Mouse (Mus musculus) neural tube, embryonic 15.5 days (tissue): Measurements from ENCODE around the gene Gal3st4. TPM values are rescaled to one million over a fixed set of nuclear protein-coding genes. Genes with fewer than 3 reads are reported as not detected.

Experiments used
- ATAC-seq: fragments of 200-750 bp; cut with Nextera tagmentation; 2 replicates; pipeline ENCODE4 v1.8.0; 2017; ENCODE audit warnings: mild to moderate bottlenecking, moderate TSS enrichment, moderate library complexity; ENCODE audit not compliant: low FRiP score
- H3K27ac ChIP-seq: fragments of 300-500 bp; sonication (generic); replicated peaks from 2 replicates; pipeline ENCODE4 v1.5.1; 2015; ENCODE audit warnings: mild to moderate bottlenecking, inconsistent platforms
- H3K27me3 ChIP-seq: fragments of 300-500 bp; sonication (generic); replicated peaks from 2 replicates; pipeline ENCODE4 v1.6.1; 2015; ENCODE audit warnings: inconsistent platforms
- H3K36me3 ChIP-seq: fragments of 300-500 bp; sonication (generic); 2 replicates; pipeline ENCODE4 v1.6.1; 2015; ENCODE audit warnings: inconsistent platforms
- H3K4me1 ChIP-seq: fragments of 300-500 bp; sonication (generic); 2 replicates; pipeline ENCODE4 v1.6.1; 2015; ENCODE audit warnings: inconsistent platforms
- H3K4me2 ChIP-seq: fragments of 300-500 bp; sonication (generic); 2 replicates; pipeline ENCODE4 v1.6.1; 2015; ENCODE audit warnings: inconsistent platforms, mild to moderate bottlenecking, moderate library complexity
- H3K4me3 ChIP-seq: fragments of 300-500 bp; sonication (generic); replicated peaks from 2 replicates; pipeline ENCODE4 v1.5.1; 2015; ENCODE audit warnings: mild to moderate bottlenecking, inconsistent platforms
- H3K9ac ChIP-seq: fragments of 300-500 bp; sonication (generic); replicated peaks from 2 replicates; pipeline ENCODE4 v1.6.1; 2015; ENCODE audit warnings: mild to moderate bottlenecking, inconsistent platforms
- H3K9me3 ChIP-seq: fragments of 300-500 bp; sonication (generic); replicated peaks from 2 replicates; pipeline ENCODE4 v1.6.1; 2016; ENCODE audit warnings: inconsistent platforms
- WGBS: fragments of 180-500 bp; shearing (Covaris S2); methylation state at CpG from one replicate; pipeline ENCODE4 v1.1.7; 2015; ENCODE audit warnings: mixed read lengths; 5-methylcytosine and 5-hydroxymethylcytosine counted together
- polyA plus RNA-seq: library from polyadenylated mRNA; unstranded; fragments of >200 nt; fragmentation: Nextera tagmentation; extraction: Ambion mirVana; gene quantifications from 2 replicates; pipeline ENCODE4 v1.2.1, GENCODE M21; 2015

Gene Gal3st4
- polyA plus RNA-seq, result 3.2 and 3.6 TPM in 2 replicates

DNA sequence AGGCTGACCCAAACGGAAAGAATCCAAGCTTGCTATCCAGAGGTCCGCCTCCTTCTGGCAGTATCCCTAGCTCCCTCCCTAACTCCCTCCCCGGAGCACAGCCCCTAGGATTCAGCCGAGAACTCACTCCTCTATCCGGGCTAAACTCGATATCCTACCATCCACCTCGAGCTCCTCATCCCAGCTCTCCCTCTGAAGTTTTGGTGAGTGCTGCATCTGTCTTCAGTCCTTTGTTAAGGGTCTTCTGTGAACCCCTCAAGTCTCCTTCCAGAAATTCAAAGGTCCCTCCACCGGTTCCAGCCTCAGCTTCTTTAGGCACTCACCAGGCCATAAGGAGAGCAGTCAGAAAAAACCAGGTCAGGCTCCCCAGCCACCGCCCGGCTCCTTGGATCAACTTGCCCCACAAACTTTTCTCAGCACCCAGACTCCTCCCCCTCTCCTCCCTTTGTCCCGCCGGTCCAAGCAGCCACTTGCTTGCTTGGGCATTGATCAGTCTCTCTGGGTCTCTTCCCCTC, at the start of gene Gal3st4:
Gal3st4 (minus strand) TSS at position 432 of the 515 bp plus-strand sequence.
- H3K36me3 ChIP-seq, result peaks cover 15% of the 10 kb centered on the region
- 2% methylated on average over 12 of the region's 12 CpGs for WGBS
- H3K4me1 ChIP-seq, result peaks cover 39% of the 10 kb centered on the region
- peak within 1 kb of the TSS; percentile 1; the same call in 1 of the 2 replicates for H3K27ac ChIP-seq
- no peak within 1 kb of the TSS; the same call in 1 of the 2 replicates for H3K9ac ChIP-seq
- peak within 1 kb of the TSS; percentile 22 for H3K4me2 ChIP-seq
- no peak for ATAC-seq
- no peaks in the 10 kb centered on the region for H3K9me3 ChIP-seq
- no peaks in the 10 kb centered on the region for H3K27me3 ChIP-seq
- peak within 1 kb of the TSS; percentile 0; the same call in 1 of the 2 replicates for H3K4me3 ChIP-seq

DNA sequence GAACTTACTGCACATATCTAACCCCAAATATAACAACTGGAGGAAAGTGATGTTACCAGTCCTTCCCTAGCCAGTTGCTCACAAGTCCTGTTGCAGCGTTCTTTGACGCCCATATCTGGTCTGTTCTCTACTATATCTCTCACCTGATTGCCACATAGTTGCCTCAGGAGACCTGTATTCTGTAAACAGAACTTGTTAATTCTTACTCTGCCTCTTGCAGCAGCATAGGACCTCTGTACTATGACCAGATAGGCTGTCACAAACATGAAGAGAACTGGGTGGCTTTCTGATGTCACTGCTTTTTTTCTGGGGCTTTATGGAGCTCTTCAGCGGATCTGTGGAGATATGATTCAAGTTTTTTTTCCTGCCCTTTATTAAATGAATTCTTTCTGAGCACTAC, 40.2 kb upstream of the Gal3st4 start:
- Histone ChIP-seq H3K4me1 (no peaks in the 10 kb centered on the region), H3K9ac (no peak overlapping the region), H3K4me2 (no peak overlapping the region), H3K4me3 (no peak overlapping the region), H3K9me3 (no peaks in the 10 kb centered on the region), H3K36me3 (no peaks in the 10 kb centered on the region), H3K27me3 (no peaks in the 10 kb centered on the region), H3K27ac (no peak overlapping the region)
- 93% methylated on average over 3 of the region's 3 CpGs for WGBS
- no peak for ATAC-seq

DNA sequence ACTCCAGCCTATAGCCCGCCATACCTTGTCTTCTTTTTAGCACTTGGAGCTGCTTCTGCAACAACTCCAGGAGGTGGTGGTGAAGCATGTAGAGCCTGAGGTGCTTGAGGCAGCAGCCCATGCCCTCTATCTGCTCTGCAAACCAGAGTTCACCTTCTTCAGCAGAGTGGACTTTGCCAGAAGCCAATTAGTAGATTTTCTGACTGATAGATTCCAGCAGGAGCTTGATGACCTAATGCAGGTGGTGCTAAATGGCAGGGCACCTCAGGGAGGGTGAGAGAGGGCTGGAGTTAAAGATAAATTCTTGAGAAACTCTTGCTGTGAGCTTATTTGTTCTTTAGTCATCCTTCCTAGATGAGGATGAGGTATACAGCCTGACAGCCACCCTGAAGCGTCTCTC, 27.0 kb upstream of the Gal3st4 start:
- Histone ChIP-seq H3K36me3 (peaks cover 21% of the 10 kb centered on the region; the same call in 1 of the 2 replicates), H3K4me2 (no peak overlapping the region), H3K9me3 (no peaks in the 10 kb centered on the region), H3K27ac (no peak overlapping the region), H3K4me3 (no peak overlapping the region), H3K4me1 (no peaks in the 10 kb centered on the region), H3K9ac (no peak overlapping the region), H3K27me3 (no peaks in the 10 kb centered on the region)
- 89% methylated on average over 2 of the region's 2 CpGs for WGBS
- ATAC-seq, result no peak

DNA sequence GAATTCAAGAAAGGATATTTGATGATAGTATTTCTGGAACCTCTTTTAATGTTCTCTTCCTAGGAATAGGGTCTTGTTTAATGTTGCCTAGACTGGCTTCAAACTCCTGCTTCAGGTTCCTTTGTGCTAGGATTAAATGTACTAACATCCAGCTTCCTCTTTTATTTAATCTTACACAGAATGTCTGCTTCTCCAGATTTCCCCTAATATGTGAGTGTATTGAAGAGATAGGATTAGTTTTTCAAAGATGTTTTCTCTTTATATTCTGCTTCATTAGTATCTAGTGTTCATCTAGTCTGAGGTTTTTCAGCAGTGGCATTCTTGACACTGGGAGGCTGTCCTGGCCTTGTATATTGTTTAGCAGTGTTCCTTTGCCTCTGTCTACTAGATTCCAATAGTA, 21.5 kb upstream of the Gal3st4 start:
- Histone ChIP-seq H3K4me2 (no peak overlapping the region), H3K9me3 (no peaks in the 10 kb centered on the region), H3K27ac (no peak overlapping the region), H3K27me3 (no peaks in the 10 kb centered on the region), H3K36me3 (peaks cover 3% of the 10 kb centered on the region; the same call in 1 of the 2 replicates), H3K4me3 (no peak overlapping the region), H3K4me1 (no peaks in the 10 kb centered on the region), H3K9ac (no peak overlapping the region)
- ATAC-seq, result no peak

DNA sequence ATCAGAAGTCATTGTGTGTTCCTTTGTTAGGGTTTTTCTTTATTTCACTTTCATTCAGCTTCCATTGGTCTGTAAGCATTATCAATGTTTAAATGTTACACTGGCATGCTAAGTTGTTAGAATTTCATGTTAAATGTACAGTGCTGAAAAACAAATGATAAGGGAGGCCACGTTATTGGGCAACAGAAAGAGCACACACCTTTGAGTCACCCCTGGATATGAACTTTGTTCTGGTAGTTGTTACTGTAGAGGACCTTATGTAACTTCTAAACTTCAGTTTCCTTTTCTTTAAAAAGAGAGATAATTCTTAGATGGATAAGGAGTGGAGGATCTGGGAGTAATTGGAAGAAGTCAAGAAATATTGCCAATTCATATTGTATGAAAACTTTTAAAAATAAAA, 19.0 kb upstream of the Gal3st4 start:
- no peak overlapping the region for H3K4me3 ChIP-seq
- H3K4me1 ChIP-seq, result no peaks in the 10 kb centered on the region
- H3K27me3 ChIP-seq, result no peaks in the 10 kb centered on the region
- H3K4me2 ChIP-seq, result no peak overlapping the region
- no peak for ATAC-seq
- H3K9ac ChIP-seq, result no peak overlapping the region
- H3K9me3 ChIP-seq, result no peaks in the 10 kb centered on the region
- peaks cover 3% of the 10 kb centered on the region; the same call in 1 of the 2 replicates for H3K36me3 ChIP-seq
- no peak overlapping the region for H3K27ac ChIP-seq
- 91% methylated on average over 1 of the region's 1 CpGs for WGBS

DNA sequence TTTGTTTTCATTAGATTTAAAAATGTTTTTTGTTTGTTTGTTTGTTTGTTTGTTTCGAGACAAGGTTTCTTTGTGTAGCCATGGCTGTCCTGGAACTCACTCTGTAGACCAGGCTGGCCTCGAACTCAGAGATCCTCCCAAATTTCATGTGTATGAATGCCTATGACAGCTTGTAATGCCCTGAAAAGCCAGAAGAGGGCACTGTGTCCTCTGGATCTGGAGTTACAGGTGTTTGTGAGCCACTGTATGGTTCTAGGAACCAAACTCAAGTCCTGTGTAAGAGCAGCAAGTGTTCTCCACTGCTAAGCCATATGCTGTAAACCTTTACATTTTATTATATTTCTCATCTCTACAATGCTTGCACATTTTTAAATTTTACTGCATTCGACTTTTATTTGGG, 15.2 kb upstream of the Gal3st4 start:
- no peak overlapping the region for H3K27ac ChIP-seq
- H3K36me3 ChIP-seq, result peaks cover 3% of the 10 kb centered on the region; the same call in 1 of the 2 replicates
- no peaks in the 10 kb centered on the region for H3K4me1 ChIP-seq
- H3K4me2 ChIP-seq, result no peak overlapping the region
- no peak for ATAC-seq
- no peaks in the 10 kb centered on the region for H3K9me3 ChIP-seq
- no peak overlapping the region for H3K9ac ChIP-seq
- no peaks in the 10 kb centered on the region for H3K27me3 ChIP-seq
- no peak overlapping the region for H3K4me3 ChIP-seq
- WGBS, result 76% methylated on average over 3 of the region's 3 CpGs

DNA sequence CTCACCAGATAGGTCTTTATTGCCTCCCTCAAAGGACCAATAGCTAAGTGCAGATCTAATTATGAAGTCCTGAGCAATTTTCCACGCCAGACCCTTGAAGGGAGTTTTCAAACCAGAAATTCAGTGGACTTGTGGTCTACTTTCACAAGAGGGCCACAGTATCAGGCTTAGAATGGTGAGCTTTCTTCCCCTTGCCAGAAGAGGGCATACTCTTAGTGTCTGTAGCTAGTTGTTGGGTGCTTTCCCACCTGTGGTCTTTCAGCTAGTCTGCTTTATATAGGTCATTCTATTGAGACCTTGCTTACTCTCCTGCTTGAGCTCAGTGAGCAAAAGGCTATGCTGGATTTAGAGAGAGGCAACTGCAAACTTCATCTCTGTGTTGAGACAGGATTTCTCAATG, 10.9 kb upstream of the Gal3st4 start:
- no peaks in the 10 kb centered on the region for H3K27me3 ChIP-seq
- ATAC-seq, result no peak
- 59% methylated on average over 1 of the region's 1 CpGs for WGBS
- H3K9ac ChIP-seq, result no peak overlapping the region
- H3K4me1 ChIP-seq, result peaks cover 11% of the 10 kb centered on the region
- H3K27ac ChIP-seq, result no peak overlapping the region
- no peak overlapping the region for H3K4me3 ChIP-seq
- no peak overlapping the region for H3K4me2 ChIP-seq
- no peaks in the 10 kb centered on the region for H3K9me3 ChIP-seq
- H3K36me3 ChIP-seq, result no peaks in the 10 kb centered on the region

DNA sequence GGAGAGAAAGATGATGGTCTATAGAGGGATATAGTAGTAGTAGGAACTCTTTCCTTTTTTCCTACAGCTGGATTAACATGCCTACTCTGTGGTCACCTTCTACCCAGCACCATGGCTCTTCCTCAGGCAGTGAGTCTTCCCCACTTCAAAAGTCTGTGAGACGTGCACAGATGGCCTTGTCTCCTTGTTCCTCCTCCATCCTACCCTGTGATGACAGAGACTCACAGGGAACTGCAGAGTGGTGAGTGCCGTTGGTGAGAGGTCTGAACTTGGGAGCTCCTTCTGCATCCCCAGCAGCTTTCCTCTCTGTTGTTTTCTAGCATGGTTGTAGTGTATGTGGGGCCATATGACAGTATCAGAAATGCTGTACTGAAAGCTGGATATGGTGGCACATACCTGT, 9.2 kb upstream of the Gal3st4 start:
- H3K27me3 ChIP-seq, result no peaks in the 10 kb centered on the region
- no peak overlapping the region for H3K4me3 ChIP-seq
- H3K4me1 ChIP-seq, result peaks cover 28% of the 10 kb centered on the region
- no peak for ATAC-seq
- H3K36me3 ChIP-seq, result peaks cover 5% of the 10 kb centered on the region
- H3K4me2 ChIP-seq, result no peak overlapping the region
- H3K9ac ChIP-seq, result no peak overlapping the region
- 82% methylated on average over 2 of the region's 2 CpGs for WGBS
- H3K27ac ChIP-seq, result no peak overlapping the region
- H3K9me3 ChIP-seq, result no peaks in the 10 kb centered on the region

DNA sequence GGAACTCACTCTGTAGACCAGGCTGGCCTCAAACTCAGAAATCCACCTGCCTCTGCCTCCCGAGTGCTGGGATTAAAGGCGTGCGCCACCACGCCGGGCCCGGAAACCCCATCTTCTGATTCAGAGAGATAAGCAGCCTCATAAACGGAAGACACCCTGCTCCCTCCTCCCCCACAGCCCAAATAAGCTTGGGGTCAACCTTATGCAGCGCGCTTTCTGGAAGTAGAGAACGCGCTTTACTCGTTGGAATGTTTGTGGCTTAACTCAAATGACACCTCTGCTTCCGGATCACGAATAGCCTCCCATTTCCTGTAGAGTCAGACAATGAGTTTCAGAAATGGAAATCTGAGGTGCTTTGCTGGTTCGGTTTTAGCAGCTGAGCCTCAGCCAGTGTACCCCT, 8.2 kb upstream of the Gal3st4 start:
- Histone ChIP-seq H3K27ac (no peak overlapping the region), H3K4me1 (peaks cover 38% of the 10 kb centered on the region), H3K27me3 (no peaks in the 10 kb centered on the region), H3K9me3 (no peaks in the 10 kb centered on the region), H3K36me3 (peaks cover 7% of the 10 kb centered on the region), H3K4me3 (peak overlapping the region; percentile 61), H3K4me2 (peak overlapping the region; percentile 78), H3K9ac (no peak overlapping the region)
- 93% methylated on average over 15 of the region's 15 CpGs for whole genome bisulfite sequencing
- no peak for ATAC-seq

DNA sequence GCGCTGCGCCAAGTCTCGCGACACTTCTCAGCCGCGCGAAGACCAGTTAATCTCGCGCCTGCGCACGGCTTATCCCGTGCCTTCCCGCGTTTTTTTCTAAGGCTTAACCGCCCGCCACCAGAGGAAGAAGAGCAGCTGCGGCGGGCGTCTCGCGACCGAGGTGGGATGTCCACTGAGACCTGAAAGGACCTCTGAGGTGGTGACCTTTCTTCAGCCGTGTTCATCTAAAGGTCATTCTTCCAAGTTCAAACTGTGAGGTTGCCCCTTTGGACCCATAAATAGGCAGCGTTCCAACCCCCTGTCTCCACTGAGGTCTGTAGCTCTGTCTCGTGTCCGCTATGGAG, 7.8 kb upstream of the Gal3st4 start:
- peaks cover 42% of the 10 kb centered on the region for H3K4me1 ChIP-seq
- peak overlapping the region; percentile 78 for H3K4me2 ChIP-seq
- no peak for ATAC-seq
- H3K4me3 ChIP-seq, result peak overlapping the region; percentile 61
- WGBS, result 21% methylated on average over 26 of the region's 26 CpGs
- H3K9me3 ChIP-seq, result no peaks in the 10 kb centered on the region
- no peak overlapping the region; the same call in 1 of the 2 replicates for H3K9ac ChIP-seq
- peak overlapping the region; percentile 58 for H3K27ac ChIP-seq
- H3K36me3 ChIP-seq, result peaks cover 7% of the 10 kb centered on the region
- H3K27me3 ChIP-seq, result no peaks in the 10 kb centered on the region

DNA sequence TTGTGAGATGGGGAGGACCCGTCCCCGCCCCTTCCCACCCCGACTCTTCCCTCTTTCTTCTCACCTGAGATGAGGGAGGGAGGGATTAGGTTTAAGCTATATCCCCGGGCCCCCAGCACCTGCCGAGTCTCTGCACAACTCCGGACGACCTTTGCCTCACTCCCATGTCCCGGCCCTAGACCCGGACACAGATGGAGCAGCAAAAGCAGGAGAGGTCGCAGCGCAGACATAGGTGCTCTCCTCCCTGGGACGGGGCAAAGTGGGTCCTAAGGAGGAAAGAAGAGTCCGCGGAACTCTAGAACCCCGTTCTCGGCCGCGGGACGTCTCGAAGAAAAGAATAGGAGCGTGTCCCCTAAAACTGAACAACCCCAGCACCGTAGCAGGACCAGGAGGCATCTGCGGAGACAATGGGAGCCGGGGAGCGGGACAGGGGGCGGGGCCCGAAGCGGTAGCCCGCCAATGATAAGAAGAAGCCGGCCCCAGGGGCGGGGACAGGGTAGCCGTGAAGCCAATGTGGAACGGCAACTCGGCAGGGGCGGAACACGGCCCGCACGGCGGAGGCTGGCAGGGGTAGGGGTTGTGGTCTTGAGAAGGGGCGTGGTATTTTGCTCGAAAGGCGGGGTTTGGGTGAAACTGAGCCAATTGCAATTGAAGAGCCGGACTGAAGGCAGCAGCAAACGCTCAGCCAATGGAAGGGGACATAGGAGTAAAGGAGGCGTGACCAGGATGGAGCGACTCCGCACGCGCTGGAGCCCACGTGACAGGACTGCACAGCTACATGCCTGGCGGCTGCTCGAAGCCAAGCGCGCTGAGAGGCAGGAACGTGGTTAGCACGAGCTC, 7.2 kb upstream of the Gal3st4 start, which contains the start of the genes Gm43720, Gpc2 and Stag3:
Gm43720 (minus strand) TSS at position 374 of the 840 bp plus-strand sequence.
Gpc2 (minus strand) TSS at position 421 of the 840 bp plus-strand sequence.
Stag3 (plus strand) TSS at position 656 of the 840 bp plus-strand sequence.
- Histone ChIP-seq H3K9me3 (no peaks in the 10 kb centered on the region), H3K27ac (peak within 1 kb of the TSS; percentile 81), H3K27me3 (no peaks in the 10 kb centered on the region), H3K4me1 (peaks cover 48% of the 10 kb centered on the region), H3K4me2 (peak within 1 kb of the TSS; percentile 78), H3K4me3 (peak within 1 kb of the TSS; percentile 61), H3K9ac (peak within 1 kb of the TSS; percentile 74), H3K36me3 (peaks cover 7% of the 10 kb centered on the region)
- WGBS, result under 1% methylated on average over 56 of the region's 56 CpGs
- peak; percentile 98 for ATAC-seq

DNA sequence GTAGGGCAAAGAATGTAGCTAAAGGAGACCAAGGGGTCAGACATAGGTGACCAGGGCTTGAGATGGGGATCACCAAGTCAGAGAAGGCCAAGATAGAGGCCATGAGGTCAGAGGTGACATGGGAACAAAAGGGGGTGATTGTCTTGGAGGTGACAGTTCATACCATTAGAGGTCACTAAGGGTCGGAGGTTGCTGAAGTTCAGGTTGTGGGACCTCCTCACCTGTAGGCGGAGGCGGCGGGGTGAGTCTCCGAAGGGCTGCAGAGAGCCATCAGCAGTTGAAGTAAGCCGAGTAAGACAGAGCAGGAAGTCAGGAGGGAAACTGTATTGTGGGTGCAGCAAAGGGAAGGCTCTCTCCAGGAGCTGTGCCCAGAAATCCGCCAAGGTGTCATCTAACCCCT, 5.4 kb upstream of the Gal3st4 start:
- no peaks in the 10 kb centered on the region for H3K27me3 ChIP-seq
- peaks cover 56% of the 10 kb centered on the region for H3K4me1 ChIP-seq
- H3K27ac ChIP-seq, result no peak overlapping the region
- peak overlapping the region; percentile 78 for H3K4me2 ChIP-seq
- H3K4me3 ChIP-seq, result peak overlapping the region; percentile 61
- no peak for ATAC-seq
- H3K9ac ChIP-seq, result no peak overlapping the region
- WGBS, result 90% methylated on average over 7 of the region's 7 CpGs
- H3K9me3 ChIP-seq, result no peaks in the 10 kb centered on the region
- peaks cover 12% of the 10 kb centered on the region for H3K36me3 ChIP-seq
